Mouse (Mus musculus): ENCODE results near the gene Nfib.

The Nfib gene

GRCm38 (mm10) chr4:82690267-82690666 is 15.3 kb downstream of the Nfib start:
- no peak for DNase-seq (ENCODE audit: low spot score)

- no peak for DNase-seq (ENCODE audit: low spot score)
Measured at GRCm38 (mm10) chr4:82686037-82686436, 19.5 kb downstream of the Nfib start.

GRCm38 (mm10) chr4:82684088-82684715 is 21.3 kb downstream of the Nfib start:
- no peak for DNase-seq (ENCODE audit: low spot score)

- no peak for DNase-seq (ENCODE audit: low spot score)
Measured at GRCm38 (mm10) chr4:82683583-82683982, 22.0 kb downstream of the Nfib start.

- no peak for DNase-seq (ENCODE audit: low spot score)
Measured at GRCm38 (mm10) chr4:82676104-82676503, 29.4 kb downstream of the Nfib start.

- DNase-seq (ENCODE audit: low spot score): no peak
Measured at GRCm38 (mm10) chr4:82667271-82667872, 38.2 kb downstream of the Nfib start.

GRCm38 (mm10) chr4:82664436-82664835 is 41.1 kb downstream of the Nfib start:
- DNase-seq (ENCODE audit: low spot score): no peak

GRCm38 (mm10) chr4:82663749-82664381 is 41.7 kb downstream of the Nfib start:
- DNase-seq (ENCODE audit: low spot score): no peak

- no peak for DNase-seq (ENCODE audit: low spot score)
Measured at GRCm38 (mm10) chr4:82662626-82663025, 42.9 kb downstream of the Nfib start.

GRCm38 (mm10) chr4:82662222-82662621 is 43.3 kb downstream of the Nfib start:
- DNase-seq (ENCODE audit: low spot score): no peak

- no peak for DNase-seq (ENCODE audit: low spot score)
Measured at GRCm38 (mm10) chr4:82661215-82661614, 44.3 kb downstream of the Nfib start.

GRCm38 (mm10) chr4:82645679-82646078 is 59.9 kb downstream of the Nfib start:
- no peak for DNase-seq (ENCODE audit: low spot score)

- no peak for DNase-seq (ENCODE audit: low spot score)
Measured at GRCm38 (mm10) chr4:82644797-82645196, 60.8 kb downstream of the Nfib start.

- no peak for DNase-seq (ENCODE audit: low spot score)
Measured at GRCm38 (mm10) chr4:82643734-82644085, 61.8 kb downstream of the Nfib start.

GRCm38 (mm10) chr4:82643022-82643733 is 62.4 kb downstream of the Nfib start:
- no peak for DNase-seq (ENCODE audit: low spot score)

GRCm38 (mm10) chr4:82641066-82641680 is 64.4 kb downstream of the Nfib start:
- DNase-seq (ENCODE audit: low spot score): no peak

- DNase-seq (ENCODE audit: low spot score): no peak
Measured at GRCm38 (mm10) chr4:82638251-82638650, 67.3 kb downstream of the Nfib start.

GRCm38 (mm10) chr4:82637633-82638032 is 67.9 kb downstream of the Nfib start:
- no peak for DNase-seq (ENCODE audit: low spot score)

- DNase-seq (ENCODE audit: low spot score): no peak
Measured at GRCm38 (mm10) chr4:82636658-82637057, 68.9 kb downstream of the Nfib start.

GRCm38 (mm10) chr4:82635881-82636280 is 69.7 kb downstream of the Nfib start:
- no peak for DNase-seq (ENCODE audit: low spot score)

- DNase-seq (ENCODE audit: low spot score): no peak
Measured at GRCm38 (mm10) chr4:82635118-82635517, 70.4 kb downstream of the Nfib start.

GRCm38 (mm10) chr4:82634365-82634764 is 71.2 kb downstream of the Nfib start:
- no peak for DNase-seq (ENCODE audit: low spot score)

All from lung, postnatal 25 days (tissue).